Mouse (Mus musculus) embryonic facial prominence, embryonic 11.5 days (tissue): ENCODE measurements around the gene Fndc3a. TPM values are rescaled to one million over a fixed set of nuclear protein-coding genes. Genes with fewer than 3 reads are reported as not detected.
A peak's percentile ranks its signal among the peaks of the same experiment; 100 is the strongest.

Experiments used
- ATAC-seq: fragments of 200-750 bp; cut with Nextera tagmentation; replicated peaks from 2 replicates; pipeline ENCODE4 v1.8.0; 2017; ENCODE audit warnings: low read depth; ENCODE audit not compliant: insufficient number of reproducible peaks, low FRiP score, low TSS enrichment
- DNase-seq: peaks from one replicate; pipeline ENCODE4 v3.0.0-alpha.2; 2015; ENCODE audit warnings: low spot score
- H3K27ac ChIP-seq: fragments of 300-500 bp; sonication (generic); replicated peaks from 2 replicates; pipeline ENCODE4 v1.5.1; 2014; ENCODE audit warnings: mild to moderate bottlenecking, low read depth, low read length, control low read depth
- H3K27me3 ChIP-seq: fragments of 300-500 bp; sonication (generic); 2 replicates; pipeline ENCODE4 v1.6.1; 2014; ENCODE audit warnings: mild to moderate bottlenecking, low read length, moderate library complexity, mixed read lengths; ENCODE audit not compliant: control insufficient read depth, insufficient read depth
- H3K36me3 ChIP-seq: fragments of 300-500 bp; sonication (generic); replicated peaks from 2 replicates; pipeline ENCODE4 v1.6.1; 2014; ENCODE audit warnings: low read depth, mild to moderate bottlenecking, low read length, moderate library complexity, mixed read lengths; ENCODE audit not compliant: control insufficient read depth, insufficient read depth
- H3K4me1 ChIP-seq: fragments of 300-500 bp; sonication (generic); 2 replicates; pipeline ENCODE4 v1.6.1; 2014; ENCODE audit warnings: low read length, mixed read lengths; ENCODE audit not compliant: control insufficient read depth, insufficient read depth
- H3K4me2 ChIP-seq: fragments of 300-500 bp; sonication (generic); 2 replicates; pipeline ENCODE4 v1.6.1; 2014; ENCODE audit warnings: low read depth, mild to moderate bottlenecking, control low read depth, low read length, moderate library complexity
- H3K4me3 ChIP-seq: fragments of 300-500 bp; sonication (generic); 2 replicates; pipeline ENCODE4 v1.5.1; 2014; ENCODE audit warnings: low read depth, low read length, control low read depth
- H3K9ac ChIP-seq: fragments of 300-500 bp; sonication (generic); replicated peaks from 2 replicates; pipeline ENCODE4 v1.6.1; 2014; ENCODE audit warnings: mild to moderate bottlenecking, control low read depth, low read length
- H3K9me3 ChIP-seq: fragments of 300-500 bp; sonication (generic); replicated peaks from 2 replicates; pipeline ENCODE4 v1.6.1; 2016; ENCODE audit warnings: mild to moderate bottlenecking, low read length, inconsistent platforms, mixed read lengths; ENCODE audit not compliant: control insufficient read depth
- whole genome bisulfite sequencing: fragments of 180-500 bp; shearing (Covaris S2); extraction: QIAGEN DNeasy Blood & Tissue Kit; methylation state at CpG from one replicate; pipeline ENCODE4 v1.1.7; 2014; 5-methylcytosine and 5-hydroxymethylcytosine counted together
- polyA plus RNA-seq: library from polyadenylated mRNA; unstranded; fragments of >200 nt; fragmentation: Nextera tagmentation; extraction: Ambion mirVana; gene quantifications from 2 replicates; pipeline ENCODE4 v1.2.1, GENCODE M21; 2014

The Fndc3a gene
- polyA plus RNA-seq, 1 experiment from 2014 or later: 40.2 TPM

- no peaks in the 10 kb centered on the region for H3K36me3 ChIP-seq
- 81% methylated on average over 4 of the region's 4 CpGs for WGBS
- DNase-seq: no peak
These were observed 28.4 kb upstream of the Fndc3a start for GRCm38 (mm10) chr14:72738217-72738616.

GRCm38 (mm10) chr14:72725865-72726264 lies 16.1 kb upstream of the Fndc3a start:
- no peak overlapping the region for H3K27ac ChIP-seq
- 67% methylated on average over 3 of the region's 3 CpGs for WGBS

More at GRCm38 (mm10) chr14:72738217-72738616, 28.4 kb upstream of the Fndc3a start:
- Histone ChIP-seq H3K4me3 (no peak overlapping the region), H3K27ac (no peak overlapping the region), H3K9me3 (no peaks in the 10 kb centered on the region), H3K4me2 (no peak overlapping the region), H3K4me1 (no peaks in the 10 kb centered on the region), H3K9ac (no peak overlapping the region), H3K27me3 (no peaks in the 10 kb centered on the region)
- no peak for ATAC-seq

GRCm38 (mm10) chr14:72722274-72723053 lies 12.7 kb upstream of the Fndc3a start:
- no peak overlapping the region for H3K4me3 ChIP-seq
- WGBS: 76% methylated on average over 3 of the region's 3 CpGs
- ATAC-seq (no peak), DNase-seq (no peak)
- no peak overlapping the region for H3K9ac ChIP-seq
- H3K36me3 ChIP-seq: no peaks in the 10 kb centered on the region
- no peak overlapping the region for H3K4me2 ChIP-seq
- no peak overlapping the region for H3K27ac ChIP-seq
- H3K27me3 ChIP-seq: no peaks in the 10 kb centered on the region
- no peaks in the 10 kb centered on the region for H3K4me1 ChIP-seq
- no peaks in the 10 kb centered on the region for H3K9me3 ChIP-seq

More at GRCm38 (mm10) chr14:72725865-72726264, 16.1 kb upstream of the Fndc3a start:
- H3K9ac ChIP-seq: no peak overlapping the region
- no peaks in the 10 kb centered on the region for H3K27me3 ChIP-seq
- no peak overlapping the region for H3K4me2 ChIP-seq
- H3K9me3 ChIP-seq: no peaks in the 10 kb centered on the region
- no peak overlapping the region for H3K4me3 ChIP-seq
- ATAC-seq: no peak
- no peak for DNase-seq
- H3K4me1 ChIP-seq: no peaks in the 10 kb centered on the region
- no peaks in the 10 kb centered on the region for H3K36me3 ChIP-seq

- no peak overlapping the region for H3K4me2 ChIP-seq
- H3K9ac ChIP-seq: no peak overlapping the region
- H3K27ac ChIP-seq: no peak overlapping the region
- ATAC-seq (no peak), DNase-seq (no peak)
- H3K9me3 ChIP-seq: no peaks in the 10 kb centered on the region
- WGBS: 85% methylated on average over 4 of the region's 4 CpGs
- 0 out of 2 replicates have a peak, but pooled peaks cover 2% of the 10 kb centered on the region for H3K27me3 ChIP-seq
- no peaks in the 10 kb centered on the region for H3K36me3 ChIP-seq
- H3K4me3 ChIP-seq: no peak overlapping the region
- no peaks in the 10 kb centered on the region for H3K4me1 ChIP-seq
These were observed 6.4 kb upstream of the Fndc3a start for GRCm38 (mm10) chr14:72716175-72716574.

- Histone ChIP-seq H3K36me3 (no peaks in the 10 kb centered on the region), H3K9me3 (no peaks in the 10 kb centered on the region), H3K27me3 (peaks cover 5% of the 10 kb centered on the region; the same call in 1 of the 2 replicates), H3K4me3 (no peak overlapping the region), H3K4me2 (no peak overlapping the region), H3K27ac (no peak overlapping the region), H3K4me1 (no peaks in the 10 kb centered on the region), H3K9ac (no peak overlapping the region)
- 46% methylated on average over 4 of the region's 4 CpGs for WGBS
- ATAC-seq (no peak), DNase-seq (peak; percentile 19)
These were observed 1.3 kb upstream of the Fndc3a start for GRCm38 (mm10) chr14:72711130-72711529.

- no peaks in the 10 kb centered on the region for H3K4me1 ChIP-seq
- H3K27ac ChIP-seq: 0 out of 2 replicates have a peak overlapping the region, but pooled peaks have one; percentile 52
- DNase-seq (peak; percentile 63), ATAC-seq (peak; percentile 80)
- H3K36me3 ChIP-seq: no peaks in the 10 kb centered on the region
- H3K4me3 ChIP-seq: peak overlapping the region; percentile 86
- peak overlapping the region; percentile 86 for H3K4me2 ChIP-seq
- WGBS: 2% methylated on average over 38 of the region's 38 CpGs
- H3K27me3 ChIP-seq: peaks cover 5% of the 10 kb centered on the region; the same call in 1 of the 2 replicates
- H3K9ac ChIP-seq: peak overlapping the region; percentile 92
- H3K9me3 ChIP-seq: no peaks in the 10 kb centered on the region
These were observed 681 bp upstream of the Fndc3a start for GRCm38 (mm10) chr14:72710341-72711027.

GRCm38 (mm10) chr14:72709091-72709709 lies 603 bp downstream of the Fndc3a start:
- ATAC-seq: no peak; the same call in none of the 2 replicates
- H3K27me3 ChIP-seq: peaks cover 5% of the 10 kb centered on the region; the same call in 1 of the 2 replicates
- no peaks in the 10 kb centered on the region for H3K4me1 ChIP-seq
- H3K4me3 ChIP-seq: peak overlapping the region; percentile 86
- under 1% methylated on average over 57 of the region's 70 CpGs for WGBS
- peak overlapping the region; percentile 52; the same call in 1 of the 2 replicates for H3K27ac ChIP-seq
- no peaks in the 10 kb centered on the region for H3K9me3 ChIP-seq
- H3K9ac ChIP-seq: peak overlapping the region; percentile 92
- H3K4me2 ChIP-seq: peak overlapping the region; percentile 86
- DNase-seq: peak; percentile 13
- no peaks in the 10 kb centered on the region for H3K36me3 ChIP-seq
